Comparison of ENCODE assay signal across 7 mouse cellular contexts in the genomic region with DNA sequence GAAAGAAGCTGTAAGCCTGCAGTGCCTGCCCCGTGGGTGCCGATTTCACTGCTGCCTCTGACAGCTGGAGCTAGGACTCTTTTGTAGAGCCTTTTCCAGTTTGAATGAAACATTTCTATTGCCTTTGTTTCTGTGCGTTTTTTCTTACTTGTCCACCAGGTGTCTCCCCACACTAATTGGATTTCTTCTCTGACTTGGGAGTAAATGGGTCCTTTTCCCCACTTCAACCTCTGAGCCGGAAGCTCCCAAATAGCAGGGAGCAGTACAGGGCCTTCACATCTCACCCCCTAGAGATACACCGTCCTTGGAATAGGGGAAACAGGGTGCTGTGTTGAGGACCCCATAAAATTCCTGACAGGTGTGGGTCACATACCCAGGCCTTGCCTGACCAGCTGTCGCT. TPM values are rescaled to one million over a fixed set of nuclear protein-coding genes. Genes with fewer than 3 reads are reported as not detected.
DNase-seq lines count a peak whose midpoint lies in the region; ATAC-seq lines count a peak whose summit lies in the region.

No protein-coding gene starts in this region.

- H3K36me3 ChIP-seq in midbrain, embryonic 11.5 days (ENCODE audit: control insufficient read depth, insufficient read depth, low read length) = peaks cover 7% of the 10 kb centered on the region
- peaks cover 50% of the 10 kb centered on the region for H3K36me3 ChIP-seq in midbrain, embryonic 10.5 days
- H3K36me3 ChIP-seq in forebrain, embryonic 10.5 days (replicated peaks) = peaks cover 54% of the 10 kb centered on the region
- H3K36me3 ChIP-seq in neural tube, embryonic 15.5 days = peaks cover 23% of the 10 kb centered on the region

- H3K9ac ChIP-seq in midbrain, embryonic 11.5 days (ENCODE audit: low read length) = no peak overlapping the region
- 0 out of 2 replicates have a peak overlapping the region, but pooled peaks have one; percentile 23 for H3K9ac ChIP-seq in neural tube, embryonic 15.5 days (replicated peaks)

- no peak for DNase-seq in midbrain, embryonic 11.5 days (ENCODE audit: low spot score, missing footprints)
- no peak for DNase-seq in midbrain, embryonic 10.5 days (ENCODE audit: low spot score)
- no peak for DNase-seq in forebrain, embryonic 10.5 days (ENCODE audit: extremely low spot score, low spot score)
- peak; percentile 35 for DNase-seq in kidney, postnatal 10 days
- DNase-seq in layer of hippocampus, postnatal 36 days = no peak
- no peak for DNase-seq in spleen, postnatal 10 days (ENCODE audit: low spot score in 2 of 2)

- no peak overlapping the region for H3K4me3 ChIP-seq in midbrain, embryonic 11.5 days (ENCODE audit: low read depth, low read length)
- no peak overlapping the region for H3K4me3 ChIP-seq in midbrain, embryonic 10.5 days
- H3K4me3 ChIP-seq in forebrain, embryonic 10.5 days = no peak overlapping the region
- H3K4me3 ChIP-seq in neural tube, embryonic 15.5 days (replicated peaks) = no peak overlapping the region

- H3K27ac ChIP-seq in midbrain, embryonic 11.5 days (ENCODE audit: low read depth, low read length) = peak overlapping the region; percentile 48; the same call in 1 of the 2 replicates
- H3K27ac ChIP-seq in midbrain, embryonic 10.5 days (replicated peaks) = no peak overlapping the region
- H3K27ac ChIP-seq in forebrain, embryonic 10.5 days = 0 out of 2 replicates have a peak overlapping the region, but pooled peaks have one; percentile 13
- H3K27ac ChIP-seq in neural tube, embryonic 15.5 days (replicated peaks) = peak overlapping the region; percentile 72

- peaks cover 24% of the 10 kb centered on the region for H3K4me1 ChIP-seq in midbrain, embryonic 11.5 days (ENCODE audit: control insufficient read depth, insufficient read depth, low read length)
- peaks cover 55% of the 10 kb centered on the region for H3K4me1 ChIP-seq in midbrain, embryonic 10.5 days
- H3K4me1 ChIP-seq in forebrain, embryonic 10.5 days = peaks cover 60% of the 10 kb centered on the region
- H3K4me1 ChIP-seq in neural tube, embryonic 15.5 days = peaks cover 49% of the 10 kb centered on the region

- no peak overlapping the region for H3K4me2 ChIP-seq in midbrain, embryonic 11.5 days
- no peak overlapping the region for H3K4me2 ChIP-seq in neural tube, embryonic 15.5 days

- H3K27me3 ChIP-seq in midbrain, embryonic 11.5 days (ENCODE audit: control insufficient read depth, insufficient read depth, low read length) = no peaks in the 10 kb centered on the region
- H3K27me3 ChIP-seq in midbrain, embryonic 10.5 days (ENCODE audit: low read depth, poor library complexity, severe bottlenecking) = no peaks in the 10 kb centered on the region
- H3K27me3 ChIP-seq in forebrain, embryonic 10.5 days (ENCODE audit: poor library complexity, severe bottlenecking) = no peaks in the 10 kb centered on the region
- H3K27me3 ChIP-seq in neural tube, embryonic 15.5 days (replicated peaks) = 0 out of 2 replicates have a peak, but pooled peaks cover 3% of the 10 kb centered on the region

- H3K9me3 ChIP-seq in midbrain, embryonic 11.5 days (ENCODE audit: control insufficient read depth, low read length) = no peaks in the 10 kb centered on the region
- no peaks in the 10 kb centered on the region for H3K9me3 ChIP-seq in midbrain, embryonic 10.5 days (replicated peaks)
- H3K9me3 ChIP-seq in forebrain, embryonic 10.5 days = no peaks in the 10 kb centered on the region; the same call in 1 of the 2 replicates
- no peaks in the 10 kb centered on the region for H3K9me3 ChIP-seq in neural tube, embryonic 15.5 days (replicated peaks)

- no peak for ATAC-seq in midbrain, embryonic 11.5 days (ENCODE audit: low FRiP score)
- ATAC-seq in neural tube, embryonic 15.5 days (ENCODE audit: low FRiP score) = no peak

- WGBS in midbrain, embryonic 11.5 days = 39% methylated on average over 6 of the region's 6 CpGs
- WGBS in midbrain, embryonic 10.5 days = 46% methylated on average over 6 of the region's 6 CpGs
- WGBS in forebrain, embryonic 10.5 days = 38% methylated on average over 6 of the region's 6 CpGs
- 30% methylated on average over 6 of the region's 6 CpGs for WGBS in neural tube, embryonic 15.5 days

RNA-seq across cellular contexts. Expression of a gene that starts 1.6 kb away (rescaled TPM):
- polyA plus RNA-seq in midbrain, embryonic 11.5 days (2014; fragmentation: Nextera tagmentation; extraction: Ambion mirVana) = 35.7 and 44.1 TPM in 2 replicates
- 55.1 and 58.4 TPM in 2 replicates for polyA plus RNA-seq in midbrain, embryonic 10.5 days (2016; fragmentation: Nextera tagmentation; extraction: Ambion mirVana)
- polyA plus RNA-seq in forebrain, embryonic 10.5 days (2016; fragmentation: Nextera tagmentation; extraction: Ambion mirVana) = 47.9 and 52.4 TPM in 2 replicates
- 23.4 and 28.2 TPM in 2 replicates for polyA plus RNA-seq in neural tube, embryonic 15.5 days (2015; fragmentation: Nextera tagmentation; extraction: Ambion mirVana)
- 10 to 100 TPM; 25.6 to 30.8 TPM for total RNA-seq in layer of hippocampus, postnatal 36 days (2021)

RNA-seq across cellular contexts. Expression of a gene that starts 6.4 kb away (rescaled TPM):
- 67.3 and 69.6 TPM in 2 replicates for polyA plus RNA-seq in midbrain, embryonic 11.5 days (2014; fragmentation: Nextera tagmentation; extraction: Ambion mirVana)
- polyA plus RNA-seq in midbrain, embryonic 10.5 days (2016; fragmentation: Nextera tagmentation; extraction: Ambion mirVana) = 71.6 and 72.9 TPM in 2 replicates
- polyA plus RNA-seq in forebrain, embryonic 10.5 days (2016; fragmentation: Nextera tagmentation; extraction: Ambion mirVana) = 71.4 and 75.0 TPM in 2 replicates
- polyA plus RNA-seq in neural tube, embryonic 15.5 days (2015; fragmentation: Nextera tagmentation; extraction: Ambion mirVana) = 89.1 and 96.2 TPM in 2 replicates
- 10 to 100 TPM; 37.6 to 41.8 TPM for total RNA-seq in layer of hippocampus, postnatal 36 days (2021)

RNA-seq across cellular contexts. Expression of a gene that starts 7.2 kb away (rescaled TPM):
- polyA plus RNA-seq in midbrain, embryonic 11.5 days (2014; fragmentation: Nextera tagmentation; extraction: Ambion mirVana) = 13.8 and 14.2 TPM in 2 replicates
- 31.4 and 33.6 TPM in 2 replicates for polyA plus RNA-seq in midbrain, embryonic 10.5 days (2016; fragmentation: Nextera tagmentation; extraction: Ambion mirVana)
- polyA plus RNA-seq in forebrain, embryonic 10.5 days (2016; fragmentation: Nextera tagmentation; extraction: Ambion mirVana) = 34.5 and 35.8 TPM in 2 replicates
- polyA plus RNA-seq in neural tube, embryonic 15.5 days (2015; fragmentation: Nextera tagmentation; extraction: Ambion mirVana) = 12.9 and 15.8 TPM in 2 replicates
- 10 to 100 TPM; 15.8 to 16.5 TPM for total RNA-seq in layer of hippocampus, postnatal 36 days (2021)

RNA-seq across cellular contexts. Expression of a gene that starts 23.7 kb away (rescaled TPM):
- polyA plus RNA-seq in midbrain, embryonic 11.5 days (2014; fragmentation: Nextera tagmentation; extraction: Ambion mirVana) = 4.4 and 4.7 TPM in 2 replicates
- 3.1 and 5.4 TPM in 2 replicates for polyA plus RNA-seq in midbrain, embryonic 10.5 days (2016; fragmentation: Nextera tagmentation; extraction: Ambion mirVana)
- polyA plus RNA-seq in forebrain, embryonic 10.5 days (2016; fragmentation: Nextera tagmentation; extraction: Ambion mirVana) = 3.4 and 3.8 TPM in 2 replicates
- polyA plus RNA-seq in neural tube, embryonic 15.5 days (2015; fragmentation: Nextera tagmentation; extraction: Ambion mirVana) = 17.4 and 19.4 TPM in 2 replicates
- 10 to 100 TPM; 23.2 to 23.5 TPM for total RNA-seq in layer of hippocampus, postnatal 36 days (2021)

RNA-seq across cellular contexts. Expression of a gene that starts 32.9 kb away (rescaled TPM):
- polyA plus RNA-seq in midbrain, embryonic 11.5 days (2014; fragmentation: Nextera tagmentation; extraction: Ambion mirVana) = 0.17 and 0.19 TPM in 2 replicates
- polyA plus RNA-seq in midbrain, embryonic 10.5 days (2016; fragmentation: Nextera tagmentation; extraction: Ambion mirVana) = 0.19 and 0.34 TPM in 2 replicates
- polyA plus RNA-seq in forebrain, embryonic 10.5 days (2016; fragmentation: Nextera tagmentation; extraction: Ambion mirVana) = 0.15 and 0.25 TPM in 2 replicates
- 1.5 and 2.6 TPM in 2 replicates for polyA plus RNA-seq in neural tube, embryonic 15.5 days (2015; fragmentation: Nextera tagmentation; extraction: Ambion mirVana)
- total RNA-seq in layer of hippocampus, postnatal 36 days (2021) = 1 to 10 TPM; 2.2 to 3.4 TPM
